Mouse (Mus musculus) limb, embryonic 13.5 days (tissue): ENCODE results near the gene Gm44973. TPM values are rescaled to one million over a fixed set of nuclear protein-coding genes. Genes with fewer than 3 reads are reported as not detected.

ENCODE experiments used
- ATAC-seq: fragments of 200-750 bp; cut with Nextera tagmentation; 2 replicates; pipeline ENCODE4 v1.8.0; 2017; ENCODE audit warnings: low read depth, moderate number of reproducible peaks, moderate TSS enrichment; ENCODE audit not compliant: low FRiP score
- H3K27ac ChIP-seq: fragments of 300-500 bp; sonication (generic); 2 replicates; pipeline ENCODE4 v1.5.1; 2015; ENCODE audit warnings: inconsistent platforms, mild to moderate bottlenecking, moderate library complexity
- H3K27me3 ChIP-seq: fragments of 300-500 bp; sonication (generic); 2 replicates; pipeline ENCODE4 v1.6.1; 2015; ENCODE audit warnings: mild to moderate bottlenecking, inconsistent platforms
- H3K36me3 ChIP-seq: fragments of 300-500 bp; sonication (generic); 2 replicates; pipeline ENCODE4 v1.6.1; 2015; ENCODE audit warnings: inconsistent platforms, mild to moderate bottlenecking, moderate library complexity
- H3K4me1 ChIP-seq: fragments of 300-500 bp; sonication (generic); 2 replicates; pipeline ENCODE4 v1.6.1; 2015; ENCODE audit warnings: inconsistent platforms
- H3K4me2 ChIP-seq: fragments of 300-500 bp; sonication (generic); replicated peaks from 2 replicates; pipeline ENCODE4 v1.6.1; 2015; ENCODE audit warnings: inconsistent platforms, mild to moderate bottlenecking, moderate library complexity
- H3K4me3 ChIP-seq: fragments of 300-500 bp; sonication (generic); 2 replicates; pipeline ENCODE4 v1.5.1; 2015; ENCODE audit warnings: moderate library complexity, mild to moderate bottlenecking, inconsistent platforms
- H3K9ac ChIP-seq: fragments of 300-500 bp; sonication (generic); 2 replicates; pipeline ENCODE4 v1.6.1; 2015; ENCODE audit warnings: mild to moderate bottlenecking, inconsistent platforms
- H3K9me3 ChIP-seq: fragments of 300-500 bp; sonication (generic); 2 replicates; pipeline ENCODE4 v1.6.1; 2016; ENCODE audit warnings: inconsistent platforms
- WGBS: fragments of 180-500 bp; shearing (Covaris S2); methylation state at CpG from one replicate; pipeline ENCODE4 v1.1.7; 2015; 5-methylcytosine and 5-hydroxymethylcytosine counted together
- polyA plus RNA-seq: library from polyadenylated mRNA; unstranded; fragments of >200 nt; fragmentation: Nextera tagmentation; extraction: Ambion mirVana; gene quantifications from 2 replicates; pipeline ENCODE4 v1.2.1, GENCODE M21; 2015

Gene Gm44973
- polyA plus RNA-seq, 1 experiment from 2014 or later = 0.42 TPM

GRCm38 (mm10) chr7:5037467-5037866 is 22.2 kb downstream of the Gm44973 start:
- H3K4me2 ChIP-seq = peak overlapping the region; percentile 65
- peaks cover 58% of the 10 kb centered on the region for H3K36me3 ChIP-seq
- peak overlapping the region; percentile 75; the same call in 1 of the 2 replicates for H3K9ac ChIP-seq
- no peaks in the 10 kb centered on the region for H3K27me3 ChIP-seq
- 91% methylated on average over 8 of the region's 8 CpGs for WGBS
- ATAC-seq = no peak
- H3K9me3 ChIP-seq = peaks cover 31% of the 10 kb centered on the region
- peak overlapping the region; percentile 58 for H3K4me3 ChIP-seq
- peak overlapping the region; percentile 92 for H3K27ac ChIP-seq
- 0 out of 2 replicates have a peak, but pooled peaks cover 2% of the 10 kb centered on the region for H3K4me1 ChIP-seq

- no peaks in the 10 kb centered on the region for H3K27me3 ChIP-seq
- 1% methylated on average over 47 of the region's 48 CpGs for WGBS
Measured at GRCm38 (mm10) chr7:5038109-5038732, 22.9 kb downstream of the Gm44973 start, which contains the start of gene Zfp784. Gene Zfp784 (minus strand): TSS chr7:5038446.

GRCm38 (mm10) chr7:5038940-5039339 is 23.6 kb downstream of the Gm44973 start:
- WGBS = 39% methylated on average over 5 of the region's 5 CpGs
- peak overlapping the region; percentile 58 for H3K4me3 ChIP-seq
- peak overlapping the region; percentile 92 for H3K27ac ChIP-seq
- H3K27me3 ChIP-seq = no peaks in the 10 kb centered on the region
- ATAC-seq = no peak
- H3K9ac ChIP-seq = peak overlapping the region; percentile 75
- 0 out of 2 replicates have a peak, but pooled peaks cover 2% of the 10 kb centered on the region for H3K4me1 ChIP-seq
- peaks cover 18% of the 10 kb centered on the region for H3K9me3 ChIP-seq
- peaks cover 43% of the 10 kb centered on the region for H3K36me3 ChIP-seq
- H3K4me2 ChIP-seq = peak overlapping the region; percentile 65

More at GRCm38 (mm10) chr7:5038109-5038732, 22.9 kb downstream of the Gm44973 start, which contains the start of gene Zfp784:
- Histone ChIP-seq H3K4me1 (0 out of 2 replicates have a peak, but pooled peaks cover 2% of the 10 kb centered on the region), H3K27ac (peak within 1 kb of the TSS; percentile 92), H3K4me2 (peak within 1 kb of the TSS; percentile 65), H3K9me3 (peaks cover 23% of the 10 kb centered on the region), H3K4me3 (peak within 1 kb of the TSS; percentile 58), H3K36me3 (peaks cover 50% of the 10 kb centered on the region), H3K9ac (peak within 1 kb of the TSS; percentile 75)
- peak; percentile 96 for ATAC-seq

- no peak for ATAC-seq
- Histone ChIP-seq H3K36me3 (peaks cover 11% of the 10 kb centered on the region; the same call in 1 of the 2 replicates), H3K4me2 (no peak overlapping the region), H3K9ac (no peak overlapping the region), H3K27ac (no peak overlapping the region), H3K4me3 (no peak overlapping the region), H3K4me1 (no peaks in the 10 kb centered on the region), H3K27me3 (no peaks in the 10 kb centered on the region), H3K9me3 (no peaks in the 10 kb centered on the region)
- 77% methylated on average over 2 of the region's 2 CpGs for WGBS
Measured at GRCm38 (mm10) chr7:5044981-5045380, 29.7 kb downstream of the Gm44973 start.

GRCm38 (mm10) chr7:5046112-5046511 is 30.8 kb downstream of the Gm44973 start:
- peaks cover 8% of the 10 kb centered on the region for H3K4me1 ChIP-seq
- no peak overlapping the region for H3K27ac ChIP-seq
- H3K36me3 ChIP-seq = peaks cover 6% of the 10 kb centered on the region; the same call in 1 of the 2 replicates
- H3K27me3 ChIP-seq = no peaks in the 10 kb centered on the region
- WGBS = 76% methylated on average over 2 of the region's 2 CpGs
- ATAC-seq = no peak
- H3K9ac ChIP-seq = no peak overlapping the region
- H3K9me3 ChIP-seq = no peaks in the 10 kb centered on the region
- no peak overlapping the region for H3K4me3 ChIP-seq
- no peak overlapping the region for H3K4me2 ChIP-seq

GRCm38 (mm10) chr7:5047313-5047712 is 32.0 kb downstream of the Gm44973 start:
- no peak for ATAC-seq
- 35% methylated on average over 2 of the region's 2 CpGs for WGBS
- H3K36me3 ChIP-seq = no peaks in the 10 kb centered on the region
- peaks cover 2% of the 10 kb centered on the region for H3K27me3 ChIP-seq
- H3K4me1 ChIP-seq = peaks cover 14% of the 10 kb centered on the region
- H3K9ac ChIP-seq = no peak overlapping the region
- H3K27ac ChIP-seq = no peak overlapping the region
- no peak overlapping the region for H3K4me2 ChIP-seq
- H3K9me3 ChIP-seq = no peaks in the 10 kb centered on the region
- no peak overlapping the region for H3K4me3 ChIP-seq

GRCm38 (mm10) chr7:5051193-5052192 is 36.2 kb downstream of the Gm44973 start, which contains the start of gene Zfp580:
Gene Zfp580 (plus strand): TSS chr7:5051538.
- Histone ChIP-seq H3K9ac (peak within 1 kb of the TSS; percentile 88), H3K4me3 (peak within 1 kb of the TSS; percentile 73), H3K4me2 (peak within 1 kb of the TSS; percentile 89), H3K36me3 (no peaks in the 10 kb centered on the region), H3K27me3 (peaks cover 42% of the 10 kb centered on the region), H3K9me3 (no peaks in the 10 kb centered on the region), H3K4me1 (peaks cover 42% of the 10 kb centered on the region), H3K27ac (peak within 1 kb of the TSS; percentile 63)
- ATAC-seq = peak; percentile 65
- under 1% methylated on average over 65 of the region's 65 CpGs for WGBS

GRCm38 (mm10) chr7:5052438-5052837 is 37.1 kb downstream of the Gm44973 start:
- H3K27ac ChIP-seq = no peak overlapping the region
- H3K4me2 ChIP-seq = peak overlapping the region; percentile 89
- H3K4me1 ChIP-seq = peaks cover 47% of the 10 kb centered on the region
- peaks cover 50% of the 10 kb centered on the region for H3K27me3 ChIP-seq
- 5% methylated on average over 12 of the region's 12 CpGs for WGBS
- peak overlapping the region; percentile 88 for H3K9ac ChIP-seq
- ATAC-seq = no peak
- H3K9me3 ChIP-seq = no peaks in the 10 kb centered on the region
- H3K4me3 ChIP-seq = peak overlapping the region; percentile 73
- H3K36me3 ChIP-seq = no peaks in the 10 kb centered on the region

GRCm38 (mm10) chr7:5052931-5053343 is 37.6 kb downstream of the Gm44973 start:
- Histone ChIP-seq H3K9ac (peak overlapping the region; percentile 88), H3K4me1 (peaks cover 52% of the 10 kb centered on the region), H3K9me3 (no peaks in the 10 kb centered on the region), H3K27me3 (peaks cover 55% of the 10 kb centered on the region), H3K27ac (no peak overlapping the region), H3K4me2 (peak overlapping the region; percentile 89), H3K36me3 (no peaks in the 10 kb centered on the region), H3K4me3 (peak overlapping the region; percentile 73)
- 3% methylated on average over 45 of the region's 45 CpGs for WGBS
- ATAC-seq = no peak

GRCm38 (mm10) chr7:5053456-5054179 is 38.3 kb downstream of the Gm44973 start:
- 9% methylated on average over 32 of the region's 32 CpGs for WGBS
- Histone ChIP-seq H3K4me3 (peak overlapping the region; percentile 73), H3K4me1 (peaks cover 55% of the 10 kb centered on the region), H3K27me3 (peaks cover 61% of the 10 kb centered on the region), H3K9ac (peak overlapping the region; percentile 66), H3K36me3 (no peaks in the 10 kb centered on the region), H3K4me2 (peak overlapping the region; percentile 89), H3K27ac (no peak overlapping the region), H3K9me3 (no peaks in the 10 kb centered on the region)
- no peak for ATAC-seq

GRCm38 (mm10) chr7:5056651-5057263 is 41.5 kb downstream of the Gm44973 start:
- WGBS = 2% methylated on average over 43 of the region's 55 CpGs
- peak overlapping the region; percentile 48; the same call in 1 of the 2 replicates for H3K27ac ChIP-seq
- ATAC-seq = 0 out of 2 replicates have a peak, but pooled peaks have one; percentile 5

More at GRCm38 (mm10) chr7:5056651-5057263, 41.5 kb downstream of the Gm44973 start:
- Histone ChIP-seq H3K36me3 (no peaks in the 10 kb centered on the region), H3K4me3 (peak overlapping the region; percentile 70), H3K4me1 (peaks cover 61% of the 10 kb centered on the region), H3K9ac (peak overlapping the region; percentile 87), H3K9me3 (no peaks in the 10 kb centered on the region), H3K4me2 (peak overlapping the region; percentile 81), H3K27me3 (peaks cover 61% of the 10 kb centered on the region)
